Mouse (Mus musculus): ENCODE measurements around the gene Phf14. TPM values are rescaled to one million over a fixed set of nuclear protein-coding genes. Genes with fewer than 3 reads are reported as not detected.
A peak's percentile ranks its signal among the peaks of the same experiment; 100 is the strongest.

The Phf14 gene
- polyA plus RNA-seq, 1 experiment from 2014 or later = 133 TPM

DNA sequence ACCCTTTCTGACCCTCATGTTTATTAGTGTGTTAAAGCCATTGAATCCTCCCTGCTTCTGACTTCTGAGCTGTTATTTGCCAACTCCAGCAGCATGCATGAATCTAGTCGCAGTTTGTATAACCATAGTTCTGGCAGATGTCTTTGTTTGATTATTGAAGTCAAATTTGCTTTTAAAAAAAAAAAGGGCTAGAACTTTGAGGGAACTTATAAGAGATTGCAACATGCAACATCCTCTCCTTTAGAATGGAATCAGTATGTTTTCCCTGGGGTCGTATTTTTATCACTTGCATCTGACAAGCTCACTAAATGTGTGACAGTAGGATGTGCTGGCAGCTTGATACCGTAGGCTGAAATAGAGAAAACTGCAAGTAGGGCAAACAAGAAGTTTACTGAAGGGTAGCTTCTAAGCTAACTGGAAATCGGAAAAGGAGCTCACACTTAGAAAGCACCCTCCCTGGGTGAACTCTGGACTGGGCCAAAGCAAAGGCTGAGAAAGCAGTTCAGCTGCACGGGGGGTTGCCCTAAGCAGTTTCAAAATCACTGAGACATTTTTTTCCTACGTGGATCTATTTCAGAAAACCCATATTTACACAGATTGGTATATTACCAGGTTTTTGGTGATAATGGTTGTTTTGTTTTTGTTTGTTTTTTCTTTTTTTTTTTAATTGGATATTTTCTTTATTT, 175.1 kb downstream of the Phf14 start:
- Histone ChIP-seq H3K9ac (replicated peaks; ENCODE audit: low read length) (no peak overlapping the region), H3K36me3 (ENCODE audit: control insufficient read depth, insufficient read depth, low read length) (peaks cover 14% of the 10 kb centered on the region), H3K27ac (replicated peaks; ENCODE audit: low read depth, low read length) (no peak overlapping the region), H3K27me3 (ENCODE audit: control insufficient read depth, insufficient read depth, low read length) (no peaks in the 10 kb centered on the region), H3K9me3 (ENCODE audit: control insufficient read depth, low read length) (no peaks in the 10 kb centered on the region), H3K4me1 (ENCODE audit: control insufficient read depth, insufficient read depth, low read length) (no peaks in the 10 kb centered on the region), H3K4me3 (replicated peaks; ENCODE audit: low read depth, low read length) (no peak overlapping the region), H3K4me2 (ENCODE audit: low read length) (no peak overlapping the region)
- 86% methylated on average over 6 of the region's 6 CpGs for WGBS
- DNase-seq (no peak), ATAC-seq (ENCODE audit: low FRiP score, low TSS enrichment) (no peak)

DNA sequence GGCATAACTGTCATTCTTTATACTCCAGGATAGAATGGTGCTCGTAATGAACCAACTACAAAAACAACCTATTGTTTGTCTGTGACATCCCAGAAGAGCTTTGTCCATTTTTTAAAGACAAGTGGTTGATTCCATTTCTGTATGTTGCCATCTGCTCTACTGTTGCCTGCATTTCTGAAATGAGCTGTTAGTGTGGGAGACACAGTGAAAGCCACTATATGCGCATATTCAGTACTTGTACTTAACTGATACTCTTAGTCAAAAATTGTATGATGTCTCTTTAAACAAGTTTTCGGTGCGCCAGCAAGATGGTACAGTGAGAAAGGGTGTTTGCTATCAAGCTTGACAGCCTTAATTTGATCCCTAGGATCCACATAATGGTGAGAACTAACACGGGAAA, 177.1 kb downstream of the Phf14 start:
- Histone ChIP-seq H3K27ac (replicated peaks; ENCODE audit: low read depth, low read length) (no peak overlapping the region), H3K9me3 (ENCODE audit: control insufficient read depth, low read length) (no peaks in the 10 kb centered on the region), H3K36me3 (ENCODE audit: control insufficient read depth, insufficient read depth, low read length) (peaks cover 14% of the 10 kb centered on the region), H3K4me3 (replicated peaks; ENCODE audit: low read depth, low read length) (no peak overlapping the region), H3K27me3 (ENCODE audit: control insufficient read depth, insufficient read depth, low read length) (no peaks in the 10 kb centered on the region), H3K9ac (replicated peaks; ENCODE audit: low read length) (no peak overlapping the region), H3K4me1 (ENCODE audit: control insufficient read depth, insufficient read depth, low read length) (peaks cover 6% of the 10 kb centered on the region; the same call in 1 of the 2 replicates), H3K4me2 (ENCODE audit: low read length) (no peak overlapping the region)
- DNase-seq (no peak), ATAC-seq (ENCODE audit: low FRiP score, low TSS enrichment) (no peak)
- WGBS = 91% methylated on average over 5 of the region's 5 CpGs

DNA sequence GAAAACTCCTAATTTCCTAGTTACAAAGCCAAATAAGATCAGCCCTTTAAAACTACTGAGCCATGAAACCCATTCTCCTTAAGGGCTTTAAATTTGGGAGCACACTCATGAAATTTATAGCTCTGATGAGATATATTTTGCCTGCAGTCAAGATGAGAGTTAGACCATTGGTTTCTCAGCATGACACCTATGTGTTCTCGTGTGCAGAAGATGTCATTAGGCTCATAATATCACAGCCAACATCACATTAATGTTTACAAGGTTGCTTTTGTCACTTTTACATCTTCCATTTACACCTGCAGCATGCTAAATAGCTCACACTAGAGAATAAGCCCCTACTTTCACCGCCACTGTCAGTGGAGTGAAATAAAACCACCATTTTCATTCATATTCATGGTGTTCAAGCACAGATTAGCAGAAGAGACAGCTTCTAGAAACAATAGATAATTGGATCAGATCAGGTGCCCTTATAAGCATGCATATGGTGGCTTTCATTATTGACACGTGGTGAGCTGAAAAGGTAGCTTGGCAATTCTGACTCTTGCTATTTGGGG, 181.9 kb downstream of the Phf14 start:
- no peak overlapping the region for H3K9ac ChIP-seq (replicated peaks; ENCODE audit: low read length)
- H3K4me3 ChIP-seq (replicated peaks; ENCODE audit: low read depth, low read length) = no peak overlapping the region
- H3K9me3 ChIP-seq (ENCODE audit: control insufficient read depth, low read length) = no peaks in the 10 kb centered on the region
- ATAC-seq (ENCODE audit: low FRiP score, low TSS enrichment) (no peak), DNase-seq (peak; percentile 22)
- H3K27me3 ChIP-seq (ENCODE audit: control insufficient read depth, insufficient read depth, low read length) = no peaks in the 10 kb centered on the region
- H3K36me3 ChIP-seq (ENCODE audit: control insufficient read depth, insufficient read depth, low read length) = no peaks in the 10 kb centered on the region
- 23% methylated on average over 3 of the region's 3 CpGs for WGBS
- H3K27ac ChIP-seq (replicated peaks; ENCODE audit: low read depth, low read length) = 0 out of 2 replicates have a peak overlapping the region, but pooled peaks have one; percentile 3
- peaks cover 7% of the 10 kb centered on the region; the same call in 1 of the 2 replicates for H3K4me1 ChIP-seq (ENCODE audit: control insufficient read depth, insufficient read depth, low read length)
- H3K4me2 ChIP-seq (ENCODE audit: low read length) = no peak overlapping the region

DNA sequence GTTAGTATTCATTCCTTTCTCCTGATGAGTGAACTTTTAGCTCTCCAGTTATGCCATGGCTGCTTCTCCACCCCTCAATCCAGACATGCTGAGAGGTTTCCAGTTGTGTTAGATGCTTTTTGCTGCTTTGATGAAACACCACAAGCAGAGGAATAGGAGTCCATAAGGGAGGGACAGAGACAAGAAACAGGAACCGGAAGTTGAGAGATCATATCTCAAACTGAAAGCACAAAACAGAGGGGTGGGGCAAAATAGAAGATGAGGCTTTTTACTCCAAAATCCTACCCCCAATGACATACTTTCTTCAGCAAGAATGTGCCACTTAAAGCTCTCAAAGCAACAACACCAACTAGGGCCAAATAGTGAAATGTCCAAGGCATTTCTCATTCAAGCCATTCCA, 188.1 kb downstream of the Phf14 start:
- Histone ChIP-seq H3K9me3 (ENCODE audit: control insufficient read depth, low read length) (no peaks in the 10 kb centered on the region), H3K36me3 (ENCODE audit: control insufficient read depth, insufficient read depth, low read length) (no peaks in the 10 kb centered on the region), H3K27me3 (ENCODE audit: control insufficient read depth, insufficient read depth, low read length) (no peaks in the 10 kb centered on the region), H3K4me2 (ENCODE audit: low read length) (no peak overlapping the region), H3K4me1 (ENCODE audit: control insufficient read depth, insufficient read depth, low read length) (no peaks in the 10 kb centered on the region), H3K9ac (replicated peaks; ENCODE audit: low read length) (no peak overlapping the region), H3K4me3 (replicated peaks; ENCODE audit: low read depth, low read length) (no peak overlapping the region), H3K27ac (replicated peaks; ENCODE audit: low read depth, low read length) (no peak overlapping the region)
- DNase-seq (no peak), ATAC-seq (ENCODE audit: low FRiP score, low TSS enrichment) (no peak)
- 95% methylated on average over 1 of the region's 1 CpGs for WGBS

DNA sequence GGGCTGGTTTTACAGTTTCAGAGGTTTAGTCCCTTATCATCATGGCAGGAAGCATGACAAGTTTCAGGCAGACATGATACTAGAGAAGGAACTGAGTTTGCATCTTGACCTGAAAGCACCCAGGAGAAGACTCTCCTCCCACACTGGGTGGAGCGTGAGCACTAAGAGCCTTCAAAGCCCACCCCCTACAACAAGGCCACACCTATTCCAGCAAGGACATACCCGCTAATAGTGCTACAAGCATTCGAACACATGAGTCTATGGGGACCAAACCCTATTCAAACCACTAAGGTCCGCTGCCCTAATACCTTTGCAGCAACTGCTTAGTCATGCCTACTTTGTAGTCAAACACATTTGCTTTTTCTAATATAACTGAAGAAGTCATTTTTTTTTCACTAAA, 189.5 kb downstream of the Phf14 start:
- Histone ChIP-seq H3K27ac (replicated peaks; ENCODE audit: low read depth, low read length) (no peak overlapping the region), H3K4me1 (ENCODE audit: control insufficient read depth, insufficient read depth, low read length) (no peaks in the 10 kb centered on the region), H3K9ac (replicated peaks; ENCODE audit: low read length) (no peak overlapping the region), H3K36me3 (ENCODE audit: control insufficient read depth, insufficient read depth, low read length) (no peaks in the 10 kb centered on the region), H3K27me3 (ENCODE audit: control insufficient read depth, insufficient read depth, low read length) (no peaks in the 10 kb centered on the region), H3K4me3 (replicated peaks; ENCODE audit: low read depth, low read length) (no peak overlapping the region), H3K9me3 (ENCODE audit: control insufficient read depth, low read length) (no peaks in the 10 kb centered on the region), H3K4me2 (ENCODE audit: low read length) (peak overlapping the region; percentile 12; the same call in 1 of the 2 replicates)
- ATAC-seq (ENCODE audit: low FRiP score, low TSS enrichment) (no peak), DNase-seq (no peak)
- WGBS = 52% methylated on average over 4 of the region's 4 CpGs

DNA sequence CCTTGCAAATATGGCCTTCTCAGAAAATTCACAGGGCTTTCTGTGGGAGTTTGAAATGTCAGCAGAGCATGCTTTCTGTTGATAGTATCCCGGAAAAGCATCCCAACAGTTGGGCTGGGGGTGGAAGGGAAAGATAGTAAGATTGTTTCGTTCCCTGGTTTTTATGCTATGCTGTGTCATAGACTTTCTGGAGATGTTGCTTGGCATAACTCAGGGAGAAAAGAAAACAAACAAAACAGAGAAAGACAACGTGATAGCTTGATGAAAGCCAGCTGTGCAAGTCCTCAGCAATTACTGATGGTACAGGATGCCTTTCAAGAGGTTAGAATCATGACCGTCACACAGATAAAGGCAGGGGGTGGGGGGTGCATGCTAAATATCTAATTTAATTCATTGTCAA, 197.5 kb downstream of the Phf14 start:
- Histone ChIP-seq H3K4me2 (ENCODE audit: low read length) (no peak overlapping the region), H3K9ac (replicated peaks; ENCODE audit: low read length) (no peak overlapping the region), H3K27me3 (ENCODE audit: control insufficient read depth, insufficient read depth, low read length) (no peaks in the 10 kb centered on the region), H3K27ac (replicated peaks; ENCODE audit: low read depth, low read length) (no peak overlapping the region), H3K4me1 (ENCODE audit: control insufficient read depth, insufficient read depth, low read length) (no peaks in the 10 kb centered on the region), H3K9me3 (ENCODE audit: control insufficient read depth, low read length) (no peaks in the 10 kb centered on the region), H3K36me3 (ENCODE audit: control insufficient read depth, insufficient read depth, low read length) (no peaks in the 10 kb centered on the region), H3K4me3 (replicated peaks; ENCODE audit: low read depth, low read length) (no peak overlapping the region)
- WGBS = 77% methylated on average over 4 of the region's 4 CpGs
- DNase-seq = no peak
- ATAC-seq (ENCODE audit: low FRiP score, low TSS enrichment) = no peak

DNA sequence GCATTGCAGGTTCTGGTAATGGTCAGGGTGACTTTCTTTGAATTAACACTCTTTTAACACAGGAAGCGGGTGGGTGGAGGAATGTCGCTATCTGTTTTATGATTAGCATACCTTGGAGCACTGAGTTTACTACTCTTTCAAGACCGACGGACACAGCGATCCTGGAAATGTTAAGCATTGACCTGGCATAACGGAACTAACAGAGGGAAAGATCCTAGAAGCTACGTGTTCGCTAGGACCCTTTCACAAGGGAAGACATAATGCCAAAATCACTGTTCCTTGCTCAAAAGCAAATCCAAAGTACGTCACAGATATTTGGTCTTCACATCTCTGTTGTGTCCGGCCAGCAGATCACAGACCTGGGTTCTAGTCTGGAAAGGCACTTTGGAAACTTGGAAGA, 199.7 kb downstream of the Phf14 start:
- Histone ChIP-seq H3K36me3 (ENCODE audit: control insufficient read depth, insufficient read depth, low read length) (no peaks in the 10 kb centered on the region), H3K9me3 (ENCODE audit: control insufficient read depth, low read length) (no peaks in the 10 kb centered on the region), H3K9ac (replicated peaks; ENCODE audit: low read length) (no peak overlapping the region), H3K27me3 (ENCODE audit: control insufficient read depth, insufficient read depth, low read length) (no peaks in the 10 kb centered on the region), H3K27ac (replicated peaks; ENCODE audit: low read depth, low read length) (no peak overlapping the region), H3K4me1 (ENCODE audit: control insufficient read depth, insufficient read depth, low read length) (no peaks in the 10 kb centered on the region), H3K4me2 (ENCODE audit: low read length) (no peak overlapping the region), H3K4me3 (replicated peaks; ENCODE audit: low read depth, low read length) (no peak overlapping the region)
- ATAC-seq (ENCODE audit: low FRiP score, low TSS enrichment) (no peak), DNase-seq (no peak)
- 75% methylated on average over 10 of the region's 10 CpGs for whole genome bisulfite sequencing

DNA sequence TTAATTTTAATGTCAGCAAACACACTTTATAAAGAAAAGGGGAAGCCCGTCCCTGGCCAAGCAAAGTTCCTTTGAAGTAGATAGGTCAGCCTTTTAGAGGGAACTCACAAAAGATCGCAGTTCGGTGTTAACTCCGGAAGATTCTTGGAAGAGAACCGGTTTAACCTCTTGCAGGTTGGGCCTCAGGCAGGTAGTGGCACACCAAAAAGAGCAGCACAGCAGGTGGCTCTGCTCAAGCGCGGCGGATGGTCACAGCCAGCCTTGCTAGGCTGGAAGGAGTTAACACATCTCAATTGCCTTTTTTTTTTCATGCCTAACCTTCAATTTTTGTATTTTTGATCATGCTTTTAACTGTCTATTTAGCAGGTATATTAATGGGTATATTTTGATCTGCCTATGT, 200.2 kb downstream of the Phf14 start:
- Histone ChIP-seq H3K4me2 (ENCODE audit: low read length) (no peak overlapping the region), H3K27ac (replicated peaks; ENCODE audit: low read depth, low read length) (no peak overlapping the region), H3K36me3 (ENCODE audit: control insufficient read depth, insufficient read depth, low read length) (no peaks in the 10 kb centered on the region), H3K9ac (replicated peaks; ENCODE audit: low read length) (no peak overlapping the region), H3K27me3 (ENCODE audit: control insufficient read depth, insufficient read depth, low read length) (no peaks in the 10 kb centered on the region), H3K4me1 (ENCODE audit: control insufficient read depth, insufficient read depth, low read length) (no peaks in the 10 kb centered on the region), H3K9me3 (ENCODE audit: control insufficient read depth, low read length) (no peaks in the 10 kb centered on the region), H3K4me3 (replicated peaks; ENCODE audit: low read depth, low read length) (no peak overlapping the region)
- DNase-seq (no peak), ATAC-seq (ENCODE audit: low FRiP score, low TSS enrichment) (no peak)
- WGBS = 21% methylated on average over 8 of the region's 8 CpGs

Data from midbrain, embryonic 14.5 days (tissue).